Comparison of ENCODE assay signal across 13 mouse cellular contexts in genomic region chr9:101555011-101555673, GRCm38 (mm10).
DNase-seq lines count a peak whose midpoint lies in the region; ATAC-seq and TF ChIP-seq lines count a peak whose summit lies in the region.
"Had no signal": no experiment of that assay in that cellular context is flagged by ENCODE, and none has a peak within 500 bp of the region (broad histone marks: within the 10 kb centered on the region; RNA-seq: fewer than 3 reads in every experiment).

No protein-coding gene starts in this region.

- 24% methylated on average over 5 of the region's 5 CpGs for WGBS in heart, postnatal 0 days
- WGBS in heart, embryonic 10.5 days, result 40% methylated on average over 5 of the region's 5 CpGs
- 42% methylated on average over 5 of the region's 5 CpGs for WGBS in neural tube, embryonic 15.5 days
- 18% methylated on average over 5 of the region's 5 CpGs for WGBS in lung, embryonic 16.5 days

- H3K9me3 ChIP-seq in heart, postnatal 0 days (replicated peaks; ENCODE audit: control insufficient read depth, low read length), result no peaks in the 10 kb centered on the region
- no peaks in the 10 kb centered on the region for H3K9me3 ChIP-seq in heart, embryonic 10.5 days
- H3K9me3 ChIP-seq in neural tube, embryonic 15.5 days (replicated peaks), result no peaks in the 10 kb centered on the region
- H3K9me3 ChIP-seq in lung, embryonic 16.5 days (ENCODE audit: control insufficient read depth, low read length), result no peaks in the 10 kb centered on the region
- H3K9me3 ChIP-seq: limb, embryonic 15.5 days; midbrain, embryonic 10.5 days; neural tube, embryonic 13.5 days had no signal

- DNase-seq in heart, postnatal 0 days (ENCODE audit: low spot score), result no peak
- no peak for DNase-seq in heart, embryonic 10.5 days (ENCODE audit: low spot score)
- DNase-seq in neural tube, embryonic 10.5 days (ENCODE audit: extremely low spot score, low spot score), result peak; percentile 39
- no peak for DNase-seq in layer of hippocampus, adult 18-20 months (ENCODE audit: low spot score in 2 of 2)
- DNase-seq in cerebellum, postnatal 14 days, result no peak
- DNase-seq in gastrocnemius, postnatal 10 days, result no peak
- DNase-seq: cerebellum, postnatal 36 days had no signal

- H3K4me1 ChIP-seq in heart, postnatal 0 days (ENCODE audit: control insufficient read depth, insufficient read depth), result peaks cover 4% of the 10 kb centered on the region; the same call in 1 of the 2 replicates
- H3K4me1 ChIP-seq in heart, embryonic 10.5 days, result no peaks in the 10 kb centered on the region
- H3K4me1 ChIP-seq in neural tube, embryonic 15.5 days, result no peaks in the 10 kb centered on the region
- no peaks in the 10 kb centered on the region; the same call in 1 of the 2 replicates for H3K4me1 ChIP-seq in lung, embryonic 16.5 days (replicated peaks; ENCODE audit: control insufficient read depth, insufficient read depth, low read length)
- H3K4me1 ChIP-seq: limb, embryonic 15.5 days had no signal

- H3K27me3 ChIP-seq in heart, postnatal 0 days (ENCODE audit: control insufficient read depth, insufficient read depth, low read length), result no peaks in the 10 kb centered on the region
- H3K27me3 ChIP-seq in heart, embryonic 10.5 days (ENCODE audit: insufficient read depth, poor library complexity, severe bottlenecking), result no peaks in the 10 kb centered on the region
- H3K27me3 ChIP-seq in neural tube, embryonic 15.5 days (replicated peaks), result no peaks in the 10 kb centered on the region
- no peaks in the 10 kb centered on the region for H3K27me3 ChIP-seq in lung, embryonic 16.5 days (ENCODE audit: control insufficient read depth, insufficient read depth, low read depth, low read length)
- H3K27me3 ChIP-seq: limb, embryonic 15.5 days; neural tube, embryonic 13.5 days had no signal

- no peak overlapping the region for H3K27ac ChIP-seq in heart, postnatal 0 days (ENCODE audit: low read depth)
- no peak overlapping the region for H3K27ac ChIP-seq in heart, embryonic 10.5 days
- no peak overlapping the region for H3K27ac ChIP-seq in neural tube, embryonic 15.5 days (replicated peaks)
- H3K27ac ChIP-seq in lung, embryonic 16.5 days (ENCODE audit: low read length), result no peak overlapping the region
- H3K27ac ChIP-seq: layer of hippocampus, adult 2 months; limb, embryonic 15.5 days; midbrain, embryonic 10.5 days; neural tube, embryonic 13.5 days had no signal

- ATAC-seq in heart, postnatal 0 days (ENCODE audit: insufficient read depth, low read depth), result peak; percentile 72
- ATAC-seq in neural tube, embryonic 15.5 days (ENCODE audit: low FRiP score), result no peak
- ATAC-seq in lung, embryonic 16.5 days (ENCODE audit: low read depth), result peak; percentile 97

- H3K9ac ChIP-seq in heart, postnatal 0 days (replicated peaks; ENCODE audit: low read depth, low read length), result no peak overlapping the region
- no peak overlapping the region for H3K9ac ChIP-seq in neural tube, embryonic 15.5 days (replicated peaks)
- no peak overlapping the region for H3K9ac ChIP-seq in lung, embryonic 16.5 days (ENCODE audit: low read length)
- H3K9ac ChIP-seq: limb, embryonic 15.5 days; neural tube, embryonic 13.5 days had no signal

- no peak for TF ChIP-seq EP300 in heart, postnatal 0 days (IDR thresholded peaks at IDR 0.05; ENCODE audit: low read depth)

- no peak overlapping the region for H3K4me3 ChIP-seq in heart, postnatal 0 days (ENCODE audit: low read depth, low read length)
- H3K4me3 ChIP-seq in heart, embryonic 10.5 days, result no peak overlapping the region
- no peak overlapping the region for H3K4me3 ChIP-seq in neural tube, embryonic 15.5 days (replicated peaks)
- no peak overlapping the region for H3K4me3 ChIP-seq in lung, embryonic 16.5 days (ENCODE audit: low read length)
- H3K4me3 ChIP-seq: layer of hippocampus, adult 2 months; limb, embryonic 15.5 days; midbrain, embryonic 10.5 days; neural tube, embryonic 13.5 days had no signal

- H3K36me3 ChIP-seq in heart, postnatal 0 days (replicated peaks; ENCODE audit: control insufficient read depth, insufficient read depth, low read length), result no peaks in the 10 kb centered on the region
- H3K36me3 ChIP-seq in heart, embryonic 10.5 days, result no peaks in the 10 kb centered on the region
- H3K36me3 ChIP-seq in neural tube, embryonic 15.5 days, result no peaks in the 10 kb centered on the region
- no peaks in the 10 kb centered on the region for H3K36me3 ChIP-seq in lung, embryonic 16.5 days (ENCODE audit: control insufficient read depth, insufficient read depth, low read length)
- H3K36me3 ChIP-seq: limb, embryonic 15.5 days; midbrain, embryonic 10.5 days; neural tube, embryonic 13.5 days had no signal

- TF ChIP-seq CTCF in heart, postnatal 0 days (IDR thresholded peaks at IDR 0.05; ENCODE audit: low read depth), result no peak

- H3K4me2 ChIP-seq in heart, postnatal 0 days (ENCODE audit: low read depth, low read length), result no peak overlapping the region
- H3K4me2 ChIP-seq in neural tube, embryonic 15.5 days, result no peak overlapping the region
- H3K4me2 ChIP-seq in lung, embryonic 16.5 days (ENCODE audit: low read depth, low read length), result no peak overlapping the region
- H3K4me2 ChIP-seq: limb, embryonic 15.5 days; neural tube, embryonic 13.5 days had no signal
